Mouse (Mus musculus) forebrain, embryonic 16.5 days (tissue): ENCODE results near the gene Cacna1c. TPM values are rescaled to one million over a fixed set of nuclear protein-coding genes. Genes with fewer than 3 reads are reported as not detected.

Source experiments
- ATAC-seq: fragments of 200-750 bp; cut with Nextera tagmentation; 2 replicates; pipeline ENCODE4 v1.8.0; 2017; ENCODE audit warnings: mild to moderate bottlenecking, moderate library complexity
- H3K27ac ChIP-seq: fragments of 300-500 bp; sonication (generic); 2 replicates; pipeline ENCODE4 v1.5.1; 2014; ENCODE audit warnings: low read length, control low read depth
- H3K27me3 ChIP-seq: fragments of 300-500 bp; sonication (generic); replicated peaks from 2 replicates; pipeline ENCODE4 v1.6.1; 2014; ENCODE audit warnings: low read length; ENCODE audit not compliant: control insufficient read depth, insufficient read depth
- H3K36me3 ChIP-seq: fragments of 300-500 bp; sonication (generic); 2 replicates; pipeline ENCODE4 v1.6.1; 2014; ENCODE audit not compliant: control insufficient read depth, insufficient read depth
- H3K4me1 ChIP-seq: fragments of 300-500 bp; sonication (generic); replicated peaks from 2 replicates; pipeline ENCODE4 v1.6.1; 2014; ENCODE audit warnings: low read length; ENCODE audit not compliant: control insufficient read depth, insufficient read depth
- H3K4me2 ChIP-seq: fragments of 300-500 bp; sonication (generic); 2 replicates; pipeline ENCODE4 v1.6.1; 2014; ENCODE audit warnings: mild to moderate bottlenecking, low read length, control low read depth
- H3K4me3 ChIP-seq: fragments of 300-500 bp; sonication (generic); replicated peaks from 2 replicates; pipeline ENCODE4 v1.5.1; 2014; ENCODE audit warnings: mild to moderate bottlenecking, low read length, control low read depth
- H3K9ac ChIP-seq: fragments of 300-500 bp; sonication (generic); replicated peaks from 2 replicates; pipeline ENCODE4 v1.6.1; 2014; ENCODE audit warnings: low read depth, low read length, control low read depth
- H3K9me3 ChIP-seq: fragments of 300-500 bp; sonication (generic); 2 replicates; pipeline ENCODE4 v1.6.1; 2016; ENCODE audit warnings: low read length; ENCODE audit not compliant: control insufficient read depth
- WGBS: fragments of 180-500 bp; shearing (Covaris S2); extraction: QIAGEN DNeasy Blood & Tissue Kit; methylation state at CpG from one replicate; pipeline ENCODE4 v1.1.7; 2014; 5-methylcytosine and 5-hydroxymethylcytosine counted together
- polyA plus RNA-seq: library from polyadenylated mRNA; unstranded; fragments of >200 nt; fragmentation: Nextera tagmentation; extraction: Ambion mirVana; gene quantifications from 2 replicates; pipeline ENCODE4 v1.2.1, GENCODE M21; 2015

Gene Cacna1c
- polyA plus RNA-seq, 1 experiment from 2014 or later = 9.8 TPM

DNA sequence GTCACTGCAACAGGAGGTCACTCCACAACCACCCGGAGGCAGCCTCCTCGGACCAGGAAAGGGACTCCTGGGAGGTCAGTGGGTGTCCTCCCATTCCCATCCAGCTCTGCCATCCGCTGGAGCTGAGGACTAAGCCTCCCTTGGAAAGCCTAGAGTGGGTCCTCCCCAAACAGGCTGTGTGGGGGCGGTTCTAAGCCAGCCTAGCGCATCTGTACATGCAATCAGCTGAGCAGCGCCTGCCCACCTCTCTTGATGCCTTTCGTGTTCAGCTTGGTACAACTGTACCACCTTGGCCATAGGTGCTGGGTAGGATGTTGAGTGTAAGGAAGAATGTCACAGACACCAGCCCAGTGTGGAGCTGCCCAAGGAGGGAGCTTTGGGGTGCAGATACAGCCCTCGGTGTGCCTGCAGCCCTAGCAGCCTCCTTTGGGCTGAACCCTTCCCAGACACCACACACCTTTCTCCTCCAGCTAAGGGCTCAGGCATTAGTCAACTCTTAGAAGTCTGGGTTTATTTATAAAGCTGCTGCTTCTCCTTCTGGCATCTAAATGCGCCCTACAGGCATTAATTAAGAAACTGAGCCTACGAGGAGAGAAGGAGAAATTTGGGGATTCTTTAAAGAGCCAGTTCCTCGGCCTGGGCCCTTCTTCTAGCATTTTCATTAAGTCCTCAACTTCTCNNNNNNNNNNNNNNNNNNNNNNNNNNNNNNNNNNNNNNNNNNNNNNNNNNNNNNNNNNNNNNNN, 32.8 kb upstream of the Cacna1c start:
- H3K36me3 ChIP-seq = no peaks in the 10 kb centered on the region
- H3K4me2 ChIP-seq = no peak overlapping the region
- WGBS = 83% methylated on average over 11 of the region's 11 CpGs
- no peak overlapping the region for H3K27ac ChIP-seq
- peaks cover 15% of the 10 kb centered on the region for H3K4me1 ChIP-seq
- H3K4me3 ChIP-seq = no peak overlapping the region
- no peak overlapping the region for H3K9ac ChIP-seq
- no peak for ATAC-seq
- no peaks in the 10 kb centered on the region for H3K27me3 ChIP-seq
- H3K9me3 ChIP-seq = no peaks in the 10 kb centered on the region

GRCm38 (mm10) chr6:119227001-119227400, 30.8 kb upstream of the Cacna1c start:
- H3K9ac ChIP-seq = no peak overlapping the region
- no peak overlapping the region for H3K4me2 ChIP-seq
- no peak for ATAC-seq
- no peaks in the 10 kb centered on the region for H3K9me3 ChIP-seq
- WGBS = 90% methylated on average over 8 of the region's 8 CpGs
- H3K36me3 ChIP-seq = no peaks in the 10 kb centered on the region
- no peak overlapping the region for H3K4me3 ChIP-seq
- H3K27me3 ChIP-seq = no peaks in the 10 kb centered on the region
- peaks cover 16% of the 10 kb centered on the region for H3K4me1 ChIP-seq
- H3K27ac ChIP-seq = no peak overlapping the region

DNA sequence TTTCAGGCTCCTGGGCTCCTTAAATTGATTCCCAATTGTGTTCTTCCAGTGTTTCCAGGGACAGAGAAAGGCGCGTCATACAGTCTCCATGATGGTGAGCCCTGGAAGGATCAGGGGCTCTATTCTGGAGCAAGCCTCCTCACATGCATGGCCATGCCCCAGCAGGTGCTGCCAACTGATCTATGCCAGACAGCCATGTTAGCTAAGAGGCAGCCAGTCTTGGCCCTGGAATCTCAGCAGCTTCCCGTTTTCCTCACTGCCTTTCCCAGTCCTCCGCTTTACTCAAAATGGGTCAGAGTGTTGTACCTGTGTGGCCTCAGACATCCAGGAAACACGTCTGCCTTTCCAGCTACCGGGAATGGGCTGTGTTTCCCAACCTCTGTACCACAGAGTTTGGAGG, 29.5 kb upstream of the Cacna1c start:
- H3K36me3 ChIP-seq = no peaks in the 10 kb centered on the region
- H3K4me3 ChIP-seq = no peak overlapping the region
- H3K4me1 ChIP-seq = peaks cover 16% of the 10 kb centered on the region
- H3K9me3 ChIP-seq = no peaks in the 10 kb centered on the region
- H3K27ac ChIP-seq = no peak overlapping the region
- 91% methylated on average over 6 of the region's 6 CpGs for WGBS
- no peak overlapping the region for H3K9ac ChIP-seq
- H3K27me3 ChIP-seq = no peaks in the 10 kb centered on the region
- H3K4me2 ChIP-seq = no peak overlapping the region
- ATAC-seq = no peak

- ATAC-seq = peak; percentile 37
- Histone ChIP-seq H3K27ac (no peak overlapping the region), H3K9me3 (no peaks in the 10 kb centered on the region), H3K4me2 (no peak overlapping the region), H3K36me3 (no peaks in the 10 kb centered on the region), H3K27me3 (no peaks in the 10 kb centered on the region), H3K4me3 (no peak overlapping the region), H3K9ac (no peak overlapping the region), H3K4me1 (peaks cover 19% of the 10 kb centered on the region)
- WGBS = 74% methylated on average over 12 of the region's 12 CpGs
Observed at GRCm38 (mm10) chr6:119225226-119225625, 29.0 kb upstream of the Cacna1c start.

GRCm38 (mm10) chr6:119224451-119225195, 28.4 kb upstream of the Cacna1c start:
- H3K4me3 ChIP-seq = no peak overlapping the region
- no peaks in the 10 kb centered on the region for H3K9me3 ChIP-seq
- ATAC-seq = peak; percentile 79
- peaks cover 19% of the 10 kb centered on the region for H3K4me1 ChIP-seq
- 24% methylated on average over 13 of the region's 13 CpGs for WGBS
- no peaks in the 10 kb centered on the region for H3K36me3 ChIP-seq
- no peak overlapping the region for H3K9ac ChIP-seq
- no peaks in the 10 kb centered on the region for H3K27me3 ChIP-seq
- H3K4me2 ChIP-seq = peak overlapping the region; percentile 30
- H3K27ac ChIP-seq = peak overlapping the region; percentile 42; the same call in 1 of the 2 replicates

DNA sequence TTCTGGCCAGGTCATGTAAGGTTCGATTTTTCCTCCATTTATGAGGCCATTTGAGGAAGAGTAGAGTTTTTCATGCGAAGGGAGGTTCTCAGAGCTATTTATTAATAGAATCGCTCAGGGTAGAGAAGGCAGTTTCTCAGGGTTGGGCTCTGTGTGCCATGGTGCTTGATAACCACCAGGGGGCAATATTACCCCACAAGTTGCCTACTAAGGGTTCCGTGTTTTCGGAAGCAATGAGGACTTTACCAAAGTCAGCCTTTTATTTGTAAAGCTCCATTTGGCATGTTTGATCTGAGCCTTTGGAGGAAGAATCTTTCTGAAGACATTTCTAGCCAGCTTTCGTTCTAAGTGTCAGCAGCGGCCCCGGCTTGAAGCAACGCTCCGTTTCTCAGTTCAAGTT, 24.1 kb upstream of the Cacna1c start:
- peak; percentile 68 for ATAC-seq
- H3K36me3 ChIP-seq = peaks cover 3% of the 10 kb centered on the region
- 47% methylated on average over 10 of the region's 10 CpGs for WGBS

GRCm38 (mm10) chr6:119219237-119219870, 23.1 kb upstream of the Cacna1c start:
- Histone ChIP-seq H3K4me2 (no peak overlapping the region), H3K27me3 (no peaks in the 10 kb centered on the region), H3K9ac (no peak overlapping the region), H3K36me3 (peaks cover 9% of the 10 kb centered on the region), H3K4me1 (peaks cover 7% of the 10 kb centered on the region), H3K4me3 (no peak overlapping the region), H3K27ac (no peak overlapping the region), H3K9me3 (no peaks in the 10 kb centered on the region)
- 71% methylated on average over 15 of the region's 15 CpGs for WGBS
- no peak for ATAC-seq

More for the DNA sequence above, 24.1 kb upstream of the Cacna1c start:
- no peak overlapping the region for H3K4me3 ChIP-seq
- no peak overlapping the region for H3K9ac ChIP-seq
- H3K27ac ChIP-seq = no peak overlapping the region
- H3K4me1 ChIP-seq = peaks cover 16% of the 10 kb centered on the region
- no peaks in the 10 kb centered on the region for H3K9me3 ChIP-seq
- no peaks in the 10 kb centered on the region for H3K27me3 ChIP-seq
- no peak overlapping the region for H3K4me2 ChIP-seq

- Histone ChIP-seq H3K9ac (no peak overlapping the region), H3K9me3 (no peaks in the 10 kb centered on the region), H3K4me3 (no peak overlapping the region), H3K4me1 (0 out of 2 replicates have a peak, but pooled peaks cover 3% of the 10 kb centered on the region), H3K27me3 (no peaks in the 10 kb centered on the region), H3K36me3 (peaks cover 9% of the 10 kb centered on the region), H3K4me2 (no peak overlapping the region), H3K27ac (no peak overlapping the region)
- ATAC-seq = no peak
- WGBS = 78% methylated on average over 5 of the region's 5 CpGs
Observed at GRCm38 (mm10) chr6:119218591-119218990, 22.4 kb upstream of the Cacna1c start.

- Histone ChIP-seq H3K27me3 (no peaks in the 10 kb centered on the region), H3K4me3 (no peak overlapping the region), H3K4me2 (no peak overlapping the region), H3K27ac (no peak overlapping the region), H3K4me1 (0 out of 2 replicates have a peak, but pooled peaks cover 3% of the 10 kb centered on the region), H3K9ac (no peak overlapping the region), H3K36me3 (peaks cover 15% of the 10 kb centered on the region), H3K9me3 (no peaks in the 10 kb centered on the region)
- 81% methylated on average over 4 of the region's 4 CpGs for WGBS
- no peak for ATAC-seq
Observed at GRCm38 (mm10) chr6:119217661-119218060, 21.4 kb upstream of the Cacna1c start.
